Mouse (Mus musculus): ENCODE results near the gene Dner. TPM values are rescaled to one million over a fixed set of nuclear protein-coding genes. Genes with fewer than 3 reads are reported as not detected.

The Dner gene
- polyA plus RNA-seq, 1 experiment, result not detected

- no peak overlapping the region for H3K27ac ChIP-seq (replicated peaks; ENCODE audit: low read depth, low read length)
- H3K4me3 ChIP-seq (ENCODE audit: insufficient read depth, low read depth, low read length), result no peak overlapping the region
- no peaks in the 10 kb centered on the region for H3K4me1 ChIP-seq (ENCODE audit: control insufficient read depth, insufficient read depth, insufficient read length, low read length)
Measured at GRCm38 (mm10) chr1:84522963-84523280, 173.1 kb downstream of the Dner start.

DNA sequence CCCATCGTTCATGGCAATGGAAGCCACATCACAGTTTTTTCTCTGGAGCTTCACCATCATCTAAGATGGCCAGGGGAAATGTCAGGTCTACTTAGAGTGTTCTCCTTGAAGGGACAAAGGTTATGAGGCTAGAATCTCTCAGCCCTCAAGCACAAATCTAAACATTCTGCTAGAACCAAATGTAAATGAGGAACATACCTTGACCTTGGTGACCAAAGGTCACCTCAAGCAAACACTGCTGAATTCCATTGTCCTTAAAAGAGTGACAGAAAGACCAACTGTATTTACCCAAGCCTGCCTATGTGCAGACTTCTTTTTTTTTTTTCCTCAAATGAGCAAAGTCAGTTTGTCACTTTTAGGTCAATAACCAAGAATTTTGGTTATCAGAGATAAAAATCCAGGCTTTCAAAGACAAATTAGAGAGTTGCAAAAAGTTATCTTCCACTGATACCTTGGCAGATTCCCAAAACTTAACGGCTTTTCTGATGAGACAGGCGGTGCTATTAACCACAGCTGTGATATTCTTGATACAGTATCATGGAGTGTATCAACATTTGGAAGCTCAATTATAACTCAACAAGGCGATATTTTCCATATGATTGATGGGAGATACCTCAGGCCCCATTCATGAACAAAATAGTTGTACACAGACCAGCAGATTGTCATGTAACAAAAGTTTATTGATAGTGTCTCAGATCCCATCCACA is 173.6 kb downstream of the Dner start:
- Histone ChIP-seq H3K4me3 (ENCODE audit: insufficient read depth, low read depth, low read length) (no peak overlapping the region), H3K27ac (replicated peaks; ENCODE audit: low read depth, low read length) (no peak overlapping the region), H3K4me1 (ENCODE audit: control insufficient read depth, insufficient read depth, insufficient read length, low read length) (no peaks in the 10 kb centered on the region)

DNA sequence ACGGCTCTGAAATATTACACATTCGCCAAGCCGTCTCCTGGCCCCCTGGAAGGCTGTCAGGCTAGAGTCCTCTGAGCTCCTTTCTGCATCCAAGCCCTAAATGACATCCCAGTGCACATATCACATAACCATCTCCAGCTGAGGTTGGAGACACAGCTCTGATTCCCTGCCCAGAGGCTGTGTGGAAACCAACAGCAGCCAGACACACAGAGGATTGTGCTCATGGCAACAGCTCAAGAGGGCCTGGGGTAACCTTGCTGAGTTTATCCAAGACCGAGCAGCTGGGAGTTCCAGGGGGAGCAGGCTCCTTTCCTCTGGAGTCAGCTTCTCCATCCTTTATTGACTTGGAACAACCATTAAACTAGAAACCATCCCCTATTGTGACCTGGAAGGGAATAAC is 177.7 kb downstream of the Dner start:
- Histone ChIP-seq H3K4me1 (ENCODE audit: control insufficient read depth, insufficient read depth, insufficient read length, low read length) (no peaks in the 10 kb centered on the region), H3K4me3 (ENCODE audit: insufficient read depth, low read depth, low read length) (no peak overlapping the region), H3K27ac (replicated peaks; ENCODE audit: low read depth, low read length) (no peak overlapping the region)

DNA sequence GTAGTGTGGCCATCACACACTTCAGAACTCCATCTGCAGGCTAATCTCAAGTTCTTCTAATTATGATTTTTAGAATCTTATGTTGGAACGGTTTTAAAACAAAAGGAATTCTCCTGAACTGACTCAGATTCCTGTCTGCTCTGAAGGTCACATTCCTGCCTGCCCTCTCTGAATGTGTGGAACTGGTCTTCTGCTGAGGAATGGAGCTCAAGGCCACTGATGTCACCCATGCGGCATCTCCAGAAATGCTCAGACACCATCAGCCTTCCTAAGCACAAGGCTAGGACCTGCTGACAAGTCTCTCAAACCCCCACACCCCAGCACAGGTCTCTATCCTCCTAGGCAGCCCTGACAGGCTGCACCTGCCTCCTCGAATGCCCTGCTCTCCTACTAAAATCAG is 182.8 kb downstream of the Dner start:
- Histone ChIP-seq H3K27ac (replicated peaks; ENCODE audit: low read depth, low read length) (no peak overlapping the region), H3K4me3 (ENCODE audit: insufficient read depth, low read depth, low read length) (no peak overlapping the region), H3K4me1 (ENCODE audit: control insufficient read depth, insufficient read depth, insufficient read length, low read length) (no peaks in the 10 kb centered on the region)

- Histone ChIP-seq H3K4me1 (ENCODE audit: control insufficient read depth, insufficient read depth, insufficient read length, low read length) (no peaks in the 10 kb centered on the region), H3K4me3 (ENCODE audit: insufficient read depth, low read depth, low read length) (no peak overlapping the region), H3K27ac (replicated peaks; ENCODE audit: low read depth, low read length) (no peak overlapping the region)
Measured at GRCm38 (mm10) chr1:84508510-84508909, 187.5 kb downstream of the Dner start.

- Histone ChIP-seq H3K27ac (replicated peaks; ENCODE audit: low read depth, low read length) (no peak overlapping the region), H3K4me1 (ENCODE audit: control insufficient read depth, insufficient read depth, insufficient read length, low read length) (no peaks in the 10 kb centered on the region), H3K4me3 (ENCODE audit: insufficient read depth, low read depth, low read length) (no peak overlapping the region)
Measured at GRCm38 (mm10) chr1:84507568-84507967, 188.5 kb downstream of the Dner start.

- H3K4me1 ChIP-seq (ENCODE audit: control insufficient read depth, insufficient read depth, insufficient read length, low read length), result no peaks in the 10 kb centered on the region
- no peak overlapping the region for H3K4me3 ChIP-seq (ENCODE audit: insufficient read depth, low read depth, low read length)
- H3K27ac ChIP-seq (replicated peaks; ENCODE audit: low read depth, low read length), result no peak overlapping the region
Measured at GRCm38 (mm10) chr1:84506984-84507546, 189.0 kb downstream of the Dner start.

- Histone ChIP-seq H3K27ac (replicated peaks; ENCODE audit: low read depth, low read length) (no peak overlapping the region), H3K4me3 (ENCODE audit: insufficient read depth, low read depth, low read length) (no peak overlapping the region), H3K4me1 (ENCODE audit: control insufficient read depth, insufficient read depth, insufficient read length, low read length) (no peaks in the 10 kb centered on the region)
Measured at GRCm38 (mm10) chr1:84500673-84501072, 195.3 kb downstream of the Dner start.

DNA sequence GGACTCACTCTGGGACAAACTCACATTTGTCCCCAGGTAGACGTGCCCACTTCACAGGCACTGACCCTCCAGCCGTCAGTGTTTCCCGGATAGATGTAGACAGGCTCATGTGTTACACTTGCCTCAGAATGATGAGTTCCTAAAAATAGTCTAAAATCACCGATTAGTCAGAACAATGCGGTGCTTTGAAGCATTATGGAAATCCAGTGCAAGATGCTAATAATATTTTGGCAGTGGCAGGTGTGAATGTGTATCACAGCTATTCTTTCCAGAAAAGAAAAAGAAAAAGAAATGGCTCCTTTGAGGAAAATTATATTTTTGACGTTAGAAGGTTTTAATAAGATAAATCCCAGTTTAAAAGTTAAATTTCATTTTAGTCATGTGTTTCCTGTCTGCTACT is 204.3 kb downstream of the Dner start:
- H3K4me3 ChIP-seq (ENCODE audit: insufficient read depth, low read depth, low read length), result no peak overlapping the region
- no peaks in the 10 kb centered on the region for H3K4me1 ChIP-seq (ENCODE audit: control insufficient read depth, insufficient read depth, insufficient read length, low read length)
- no peak overlapping the region for H3K27ac ChIP-seq (replicated peaks; ENCODE audit: low read depth, low read length)

- Histone ChIP-seq H3K4me3 (ENCODE audit: insufficient read depth, low read depth, low read length) (no peak overlapping the region), H3K4me1 (ENCODE audit: control insufficient read depth, insufficient read depth, insufficient read length, low read length) (no peaks in the 10 kb centered on the region), H3K27ac (replicated peaks; ENCODE audit: low read depth, low read length) (no peak overlapping the region)
Measured at GRCm38 (mm10) chr1:84488546-84488945, 207.5 kb downstream of the Dner start.

GRCm38 (mm10) chr1:84485066-84485465 is 211.0 kb downstream of the Dner start:
- H3K27ac ChIP-seq (replicated peaks; ENCODE audit: low read depth, low read length), result no peak overlapping the region
- no peaks in the 10 kb centered on the region for H3K4me1 ChIP-seq (ENCODE audit: control insufficient read depth, insufficient read depth, insufficient read length, low read length)
- H3K4me3 ChIP-seq (ENCODE audit: insufficient read depth, low read depth, low read length), result no peak overlapping the region

- Histone ChIP-seq H3K4me3 (ENCODE audit: insufficient read depth, low read depth, low read length) (no peak overlapping the region), H3K27ac (replicated peaks; ENCODE audit: low read depth, low read length) (no peak overlapping the region), H3K4me1 (ENCODE audit: control insufficient read depth, insufficient read depth, insufficient read length, low read length) (no peaks in the 10 kb centered on the region)
Measured at GRCm38 (mm10) chr1:84484577-84484976, 211.4 kb downstream of the Dner start.

GRCm38 (mm10) chr1:84479976-84480375 is 216.0 kb downstream of the Dner start:
- no peak overlapping the region for H3K4me3 ChIP-seq (ENCODE audit: insufficient read depth, low read depth, low read length)
- H3K4me1 ChIP-seq (ENCODE audit: control insufficient read depth, insufficient read depth, insufficient read length, low read length), result no peaks in the 10 kb centered on the region
- H3K27ac ChIP-seq (replicated peaks; ENCODE audit: low read depth, low read length), result no peak overlapping the region

GRCm38 (mm10) chr1:84474274-84474673 is 221.7 kb downstream of the Dner start:
- Histone ChIP-seq H3K27ac (replicated peaks; ENCODE audit: low read depth, low read length) (no peak overlapping the region), H3K4me1 (ENCODE audit: control insufficient read depth, insufficient read depth, insufficient read length, low read length) (no peaks in the 10 kb centered on the region), H3K4me3 (ENCODE audit: insufficient read depth, low read depth, low read length) (no peak overlapping the region)

DNA sequence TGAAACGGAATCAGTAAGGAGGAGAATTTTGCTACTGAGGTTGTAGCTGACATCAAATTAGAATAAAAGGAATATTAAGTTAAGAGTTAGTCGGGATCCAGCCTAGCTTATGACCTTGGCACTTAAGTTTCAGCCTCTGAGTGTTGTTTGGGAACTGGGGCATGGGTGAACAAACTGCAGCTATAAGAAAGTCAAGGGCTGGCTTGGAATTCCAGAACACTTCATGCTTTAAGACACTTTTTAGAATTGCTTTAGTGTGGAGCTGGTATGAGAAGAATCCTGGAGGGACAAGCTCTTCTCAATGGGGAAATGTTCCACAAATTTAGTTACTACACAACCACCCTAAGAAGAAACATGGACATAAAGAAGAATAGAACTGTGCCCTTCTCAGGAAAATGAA is 223.8 kb downstream of the Dner start:
- no peaks in the 10 kb centered on the region for H3K4me1 ChIP-seq (ENCODE audit: control insufficient read depth, insufficient read depth, insufficient read length, low read length)
- no peak overlapping the region for H3K27ac ChIP-seq (replicated peaks; ENCODE audit: low read depth, low read length)
- no peak overlapping the region for H3K4me3 ChIP-seq (ENCODE audit: insufficient read depth, low read depth, low read length)

DNA sequence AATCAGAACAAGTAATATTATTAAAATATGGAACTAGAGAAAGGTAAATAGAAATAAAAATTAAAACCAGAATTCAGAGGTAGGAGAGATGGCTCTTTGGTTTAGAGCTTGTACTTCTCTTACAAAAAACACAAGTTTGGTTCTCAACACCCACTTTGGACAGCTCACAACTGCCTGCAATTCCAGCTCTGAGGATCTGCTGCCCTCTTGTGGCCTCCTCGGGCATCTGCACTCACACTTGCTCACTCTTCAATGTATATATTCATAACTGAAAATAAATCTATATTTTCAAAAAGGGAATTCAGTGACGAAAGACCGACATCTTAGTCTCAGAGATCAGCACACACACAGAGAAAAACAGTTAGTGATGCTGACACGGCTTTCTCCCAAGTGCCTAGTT is 225.7 kb downstream of the Dner start:
- no peak overlapping the region for H3K4me3 ChIP-seq (ENCODE audit: insufficient read depth, low read depth, low read length)
- H3K4me1 ChIP-seq (ENCODE audit: control insufficient read depth, insufficient read depth, insufficient read length, low read length), result no peaks in the 10 kb centered on the region
- no peak overlapping the region for H3K27ac ChIP-seq (replicated peaks; ENCODE audit: low read depth, low read length)
